Mouse (Mus musculus) heart, postnatal 14 days (tissue): ENCODE results near the gene Cox20. TPM values are rescaled to one million over a fixed set of nuclear protein-coding genes. Genes with fewer than 3 reads are reported as not detected.
"Not testable (repeated sequence)": the region's sequence is repeated elsewhere in the genome, so short reads cannot be mapped to it uniquely, and the experiment has no call there.

Experiments
- DNase-seq, 2 experiments: peaks; one replicate each; pipeline ENCODE4 v3.0.0; 2021 to 2022
- intact Hi-C: fragments of 180-260 bp; cut with DNase I; formaldehyde crosslinking; loops from one replicate; pipeline ENCODE4 v1.15.1; 2025
- microRNA-seq, 2 experiments: library from miRNA; unstranded; fragments of <30 nt; microRNA quantifications; one replicate each; pipeline ENCODE4 v1.2.0; 2021 to 2022
- total RNA-seq, 2 experiments: library from RNA; stranded (reverse); gene quantifications; 2 replicates each; pipeline ENCODE4 v1.2.3; 2021

Cox20 gene
- total RNA-seq, 2 experiments from 2014 or later: 111 to 119 TPM

DNA sequence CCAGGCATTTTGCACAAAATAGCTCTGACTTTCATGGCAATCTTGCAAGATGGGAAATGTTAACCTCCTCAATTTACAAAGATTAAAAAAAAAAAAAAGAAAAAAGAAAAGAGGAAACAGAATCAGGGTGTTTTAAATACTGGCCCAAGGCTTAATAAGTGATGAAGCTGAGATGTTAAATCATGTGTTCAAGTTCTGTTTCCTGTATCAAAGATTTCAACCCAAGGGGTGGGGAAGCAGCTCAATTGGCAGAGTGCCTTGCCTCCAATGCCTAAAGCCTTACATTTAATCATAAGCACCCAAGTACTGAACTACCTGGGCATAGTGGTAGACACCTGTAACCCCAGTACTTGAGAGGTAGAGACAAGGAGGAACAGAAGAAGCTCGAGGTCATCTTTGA lies 23.1 kb downstream of the Cox20 start:
- no peak for DNase-seq
- intact Hi-C loops: no loop called here

DNA sequence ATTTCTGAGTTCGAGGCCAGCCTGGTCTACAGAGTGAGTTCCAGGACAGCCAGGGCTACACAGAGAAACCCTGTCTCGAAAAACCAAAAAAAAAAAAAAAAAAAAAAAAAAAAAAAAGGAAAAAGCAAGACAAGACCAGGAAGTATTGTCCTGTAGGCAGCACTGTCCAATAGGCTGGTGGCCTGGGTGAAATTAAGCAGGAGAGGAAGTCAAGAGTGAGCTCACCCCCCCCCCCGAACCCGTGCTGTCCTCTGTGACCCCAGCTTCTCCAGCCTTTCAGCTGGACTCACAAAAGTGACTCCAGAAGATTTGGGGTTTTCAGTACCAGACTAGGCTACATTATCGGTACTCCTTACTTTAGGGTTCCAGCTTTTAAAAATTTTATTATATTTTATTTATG lies 23.7 kb downstream of the Cox20 start:
- intact Hi-C loops: no loop called here
- DNase-seq: no peak

DNA sequence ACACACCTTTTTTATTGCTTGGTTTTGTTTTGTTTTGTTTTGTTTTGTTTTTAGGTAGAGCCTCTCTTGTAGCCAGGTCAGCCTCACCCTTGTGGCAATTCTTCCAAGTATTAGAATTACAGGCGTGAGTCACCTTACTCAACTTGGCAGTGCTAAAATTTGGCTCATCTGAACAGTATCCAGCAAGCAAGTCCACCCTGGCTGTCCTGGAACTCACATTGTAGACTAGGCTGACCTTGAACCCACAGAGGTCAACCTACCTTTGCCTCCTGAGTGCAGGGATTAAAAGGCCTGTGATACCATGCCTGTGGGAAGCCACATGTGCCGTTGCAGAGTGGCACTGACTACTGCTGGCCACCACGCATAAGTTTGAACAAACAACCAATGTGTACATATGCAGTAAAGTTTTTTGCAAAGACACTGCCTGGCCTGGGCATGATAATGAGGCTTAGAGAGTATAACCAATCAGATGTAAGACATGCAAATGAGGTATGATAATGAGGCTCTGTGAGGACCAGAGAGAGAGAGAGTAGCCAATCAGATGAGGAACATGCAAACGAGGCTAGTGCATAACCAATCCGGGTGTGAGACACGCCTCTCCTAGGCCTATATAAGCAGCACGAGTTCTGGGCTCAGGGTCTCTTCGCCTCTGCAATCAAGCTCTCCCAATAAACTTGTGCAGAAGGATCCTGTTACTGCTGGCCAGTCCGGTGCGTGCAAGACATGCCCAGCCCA lies 25.3 kb downstream of the Cox20 start:
- DNase-seq, intact Hi-C loops: not testable (repeated sequence)

DNA sequence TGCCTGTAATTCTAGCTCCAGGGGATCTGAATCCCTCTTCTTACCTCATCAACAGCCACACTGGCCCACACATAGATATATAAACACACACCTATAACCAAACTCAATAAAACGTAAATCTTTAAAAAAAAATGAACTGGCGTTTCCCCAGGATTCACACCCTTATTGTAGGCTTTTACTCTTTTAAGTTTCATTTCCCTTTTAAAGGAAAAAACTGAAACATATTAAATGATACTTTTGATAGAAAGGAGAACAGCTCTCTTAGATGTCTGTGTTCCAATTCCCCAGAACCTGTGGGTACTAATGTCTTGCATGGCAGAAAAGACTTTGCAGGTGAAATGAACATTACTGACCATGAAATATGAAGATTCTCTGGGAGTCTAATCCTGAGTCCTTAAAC lies 31.9 kb downstream of the Cox20 start:
- intact Hi-C loops: no loop called here
- no peak for DNase-seq

DNA sequence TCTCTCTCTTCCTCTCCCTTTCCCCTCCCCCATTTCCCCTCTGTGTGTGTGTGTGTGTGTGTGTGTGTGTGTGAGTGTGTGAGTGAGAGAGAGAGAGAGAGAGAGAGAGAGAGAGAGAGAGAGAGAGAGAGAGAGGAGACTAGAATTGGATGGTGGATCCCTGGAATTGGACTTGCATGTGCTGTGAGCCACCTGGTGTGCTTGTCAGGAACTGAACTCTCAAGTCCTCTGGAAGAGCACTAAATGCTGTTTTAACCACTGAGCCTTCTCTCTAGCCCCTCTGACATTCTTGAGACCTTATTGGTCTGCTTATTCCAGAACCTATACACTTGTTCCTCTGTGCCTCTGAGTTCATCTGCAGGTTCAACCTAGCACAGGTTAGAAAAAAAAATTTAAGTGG lies 32.7 kb downstream of the Cox20 start:
- intact Hi-C loops: no loop called here
- DNase-seq: no peak

DNA sequence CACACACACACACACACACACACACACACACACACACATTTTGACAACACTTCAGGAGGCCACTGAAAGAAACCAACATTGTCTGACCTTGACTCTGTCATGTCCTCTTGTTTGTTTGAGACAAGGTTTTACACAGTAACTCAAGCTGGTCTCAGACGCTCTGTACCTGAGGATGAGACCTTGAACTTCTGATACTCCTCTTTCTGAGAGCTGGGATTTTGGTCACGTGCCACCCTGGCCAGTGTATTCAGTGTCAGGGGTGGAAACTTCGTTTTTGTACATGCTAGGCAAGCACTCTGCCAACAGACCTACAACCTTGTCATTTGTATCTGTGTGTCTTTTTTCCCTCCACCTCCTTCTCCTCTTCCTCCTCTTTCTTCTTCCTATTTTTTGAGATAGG lies 35.6 kb downstream of the Cox20 start:
- intact Hi-C loops: no loop called here
- no peak for DNase-seq

DNA sequence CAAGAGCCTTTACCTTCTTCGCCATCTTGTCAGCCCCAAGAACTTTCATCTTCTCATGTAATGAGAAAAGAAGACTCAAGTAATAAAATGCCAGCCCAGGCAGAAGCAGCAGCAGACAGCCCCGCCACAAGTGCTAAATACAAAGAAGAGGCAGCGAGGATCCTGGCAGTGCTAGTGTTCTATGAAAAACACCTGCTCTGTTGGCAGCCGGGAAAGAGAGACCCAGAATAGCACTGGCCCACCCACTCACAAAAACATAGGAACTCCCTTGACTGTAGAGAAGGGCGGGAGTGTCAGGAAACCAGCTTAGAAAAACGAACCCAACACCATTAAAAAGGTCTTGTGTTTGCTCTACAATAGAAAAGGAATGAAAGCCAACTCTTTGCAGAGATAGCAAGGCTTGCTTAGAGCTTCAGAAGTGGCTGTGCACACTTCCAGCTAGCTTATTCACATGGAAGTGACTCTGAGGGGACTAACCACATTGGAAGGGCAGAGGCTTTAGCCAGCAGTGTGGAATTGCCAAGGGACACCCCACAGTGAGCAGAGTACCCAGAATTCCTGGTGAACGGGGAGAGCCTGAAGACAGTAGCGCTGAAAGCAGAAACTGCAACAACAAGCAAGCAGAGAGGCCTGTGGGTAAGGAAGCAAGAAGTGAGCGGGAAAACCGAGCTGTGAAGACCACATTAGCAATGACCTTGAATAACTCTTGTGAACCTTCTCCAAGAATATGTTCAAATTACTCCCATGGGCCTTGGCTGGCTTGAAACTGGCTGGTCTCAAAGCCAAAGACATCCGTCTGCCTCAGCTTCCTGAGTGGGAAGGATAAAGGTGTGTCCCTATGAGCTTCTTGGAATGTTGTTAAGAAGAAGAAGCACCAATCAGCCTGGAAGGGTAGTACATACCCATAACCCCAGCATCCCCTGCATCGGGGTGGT lies 39.1 kb downstream of the Cox20 start:
- DNase-seq: no peak
- intact Hi-C loops: no loop called here

DNA sequence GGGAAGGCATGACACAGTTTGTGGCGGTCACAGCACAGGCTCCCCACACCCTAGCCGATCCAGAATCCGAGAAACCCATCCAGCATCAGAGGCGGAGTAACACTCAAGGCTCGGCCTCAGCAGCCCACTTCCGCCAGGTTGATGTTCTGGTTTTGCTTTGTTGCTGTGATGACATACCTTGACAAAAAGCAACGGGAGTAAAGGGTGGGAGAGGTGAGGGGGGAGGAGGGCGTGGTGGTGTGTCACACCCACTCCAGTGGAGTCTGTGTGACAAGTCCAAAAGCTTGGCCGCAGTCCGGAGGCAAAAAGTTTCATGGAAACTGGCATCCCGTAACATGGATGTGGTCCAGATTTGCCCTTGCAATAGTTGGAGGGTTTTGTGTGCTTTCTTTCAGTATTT lies 41.3 kb downstream of the Cox20 start:
- intact Hi-C loops: no loop called here
- no peak for DNase-seq

DNA sequence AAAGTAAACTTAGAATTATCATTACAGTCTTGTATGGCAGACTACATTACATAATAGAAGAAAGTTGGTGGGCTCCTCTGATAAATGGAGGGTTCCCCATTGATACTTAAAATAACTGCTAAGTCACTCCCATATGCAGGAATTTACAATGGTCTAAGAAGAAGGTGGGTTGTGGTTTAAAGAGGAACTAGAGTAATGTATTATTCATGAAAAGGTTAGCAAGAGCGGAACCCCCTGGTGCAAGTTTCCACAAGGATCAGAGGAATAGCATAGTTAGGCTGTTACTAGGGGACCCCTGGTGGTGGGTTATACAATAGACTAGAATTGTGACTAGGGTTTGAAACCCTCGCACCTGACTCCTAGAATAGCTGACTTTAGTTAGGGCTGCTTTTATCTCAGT lies 41.8 kb downstream of the Cox20 start:
- intact Hi-C loops: no loop called here
- DNase-seq: no peak

DNA sequence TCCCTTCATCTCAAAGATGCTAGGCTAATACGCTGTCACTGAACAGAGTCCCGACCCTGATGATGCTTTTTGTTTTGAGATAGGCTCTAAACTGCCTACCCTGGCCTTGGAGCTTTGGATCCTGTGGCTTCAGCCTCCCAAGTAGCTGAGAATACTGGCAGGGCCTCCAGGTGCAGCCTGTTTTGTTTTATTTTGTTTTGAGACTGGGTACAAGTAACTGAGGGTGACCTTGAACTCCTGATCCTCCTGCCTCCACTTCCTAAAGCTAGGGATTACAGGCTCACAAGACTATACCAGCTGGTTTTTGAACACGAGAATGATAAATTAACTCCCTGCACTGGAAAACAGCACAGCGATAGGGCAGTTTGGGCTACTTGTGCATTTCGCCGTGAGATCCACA lies 46.2 kb downstream of the Cox20 start:
- DNase-seq: no peak
- intact Hi-C loops: loop anchor here (5.0 kb wide), 1 partner anchor 82 kb away; no protein-coding TSS in a partner anchor

DNA sequence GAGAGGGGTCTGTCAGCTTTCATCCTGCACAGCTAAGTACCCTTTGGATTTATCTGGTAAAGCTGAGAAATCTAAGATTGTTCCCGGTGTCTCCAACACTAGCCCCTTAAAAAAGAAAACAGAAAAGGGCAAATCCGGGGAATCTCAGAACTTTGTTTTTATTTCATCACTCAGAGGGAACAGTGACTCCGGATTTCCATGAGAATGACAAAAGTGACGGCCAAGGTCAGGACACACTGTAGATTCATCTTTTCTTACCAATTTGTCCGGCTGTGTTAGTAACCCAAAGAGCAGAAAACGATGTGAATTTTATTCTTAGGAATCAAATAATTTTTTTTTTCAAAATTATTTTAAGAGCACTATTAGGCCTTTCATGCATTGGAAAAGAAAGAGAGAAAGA lies 49.2 kb downstream of the Cox20 start:
- DNase-seq: no peak
- intact Hi-C loops: loop anchor here (2.0 to 5.0 kb wide), 2 partner anchors 39 to 79 kb away; partner anchors contain the start of gene Efcab2

DNA sequence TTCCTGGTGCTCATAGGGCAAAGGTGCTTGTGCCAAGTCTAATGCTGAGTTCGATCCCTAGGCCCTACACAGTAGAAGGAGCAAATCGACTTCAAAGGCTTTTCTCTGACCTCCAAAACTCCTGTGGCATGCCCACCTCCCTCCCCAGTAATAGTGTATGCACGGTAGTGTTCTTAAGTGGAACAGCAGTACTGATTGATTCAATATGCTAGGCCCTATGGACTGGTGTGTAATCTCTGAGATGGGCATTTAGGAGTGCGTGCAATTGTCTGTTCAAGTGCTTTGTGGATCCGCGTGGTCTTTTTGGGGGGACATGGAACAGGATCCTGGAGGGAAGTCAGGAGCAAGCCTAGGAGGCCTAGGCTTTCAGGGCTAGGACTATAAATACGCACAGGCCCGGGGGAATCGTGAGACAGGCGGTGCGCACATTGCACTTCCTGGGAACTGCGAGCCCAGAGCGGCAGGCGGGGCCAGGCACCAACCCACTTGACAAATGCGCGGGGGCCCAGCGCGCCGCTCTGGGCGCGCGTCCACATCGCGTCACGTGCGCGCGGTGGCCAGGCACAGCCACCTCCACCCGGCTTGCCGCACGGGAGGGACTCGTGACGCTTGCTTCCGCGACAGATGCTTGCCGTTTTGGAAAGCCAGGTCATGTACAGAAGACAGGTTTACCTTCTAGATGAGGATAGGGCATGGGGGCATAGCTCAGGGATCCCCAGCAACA lies 49.8 kb downstream of the Cox20 start:
- intact Hi-C loops: loop anchor here (2.0 to 5.0 kb wide), 2 partner anchors 38 to 79 kb away; partner anchors contain the start of gene Efcab2

DNA sequence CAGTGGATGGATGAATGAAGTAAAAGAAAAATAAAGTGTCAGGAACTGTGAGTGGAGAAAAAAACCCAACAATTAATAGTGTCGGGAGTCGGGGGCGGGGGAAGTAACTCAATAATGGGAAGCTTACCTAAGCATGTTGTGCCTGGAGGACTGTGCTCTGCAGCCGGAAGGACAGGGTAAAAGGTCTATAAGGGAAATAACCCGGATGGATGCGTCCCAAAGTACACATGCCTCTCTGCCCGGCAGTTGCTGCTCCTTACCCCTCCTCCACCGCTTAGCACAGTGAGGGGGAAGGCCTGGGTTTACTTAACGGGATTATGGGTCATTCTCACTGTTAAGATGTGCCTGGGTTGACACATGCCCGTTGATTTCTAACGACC lies 50.3 kb downstream of the Cox20 start:
- intact Hi-C loops: loop anchor here (2.0 to 5.0 kb wide), 2 partner anchors 38 to 78 kb away; partner anchors contain the start of gene Efcab2
- DNase-seq: peak; percentile 39 to 46

More for the DNA sequence above, 49.8 kb downstream of the Cox20 start:
- DNase-seq: peak; percentile 94 to 95

Small RNA genes lying within 50 kb of the gene (microRNA-seq; reads per million reads assigned to microRNA genes)
- 0 reads per million in 2 experiments for gene Gm27458

Other genes with a start within 250 kb of the Cox20 start
- 10 to 100 TPM; 19.9 to 21.1 TPM for gene Desi2, start 131.7 kb upstream of the Cox20 start, total RNA-seq
- gene Hnrnpu, start 18.7 kb downstream of the Cox20 start, total RNA-seq: 100 to 1,000 TPM; 212 to 218 TPM
- 10 to 100 TPM; 49.9 to 50.0 TPM for gene Efcab2, start 87.0 kb downstream of the Cox20 start, total RNA-seq
- gene Kif26b, start 210.0 kb downstream of the Cox20 start, total RNA-seq: 1 to 10 TPM; 4.5 to 5.9 TPM